Mouse (Mus musculus) myocyte (in vitro differentiated cells): Measurements from ENCODE around the gene Cd68. TPM values are rescaled to one million over a fixed set of nuclear protein-coding genes. Genes with fewer than 3 reads are reported as not detected.
A peak's percentile ranks its signal among the peaks of the same experiment; 100 is the strongest.

Experiments
- H3K27me3 ChIP-seq: one replicate; pipeline ENCODE4 v1.6.1; 2011; ENCODE audit not compliant: control insufficient read depth, insufficient read depth, insufficient read length
- H3K36me3 ChIP-seq: one replicate; pipeline ENCODE4 v1.6.1; 2011; ENCODE audit not compliant: control insufficient read depth, insufficient read depth
- H3K4me2 ChIP-seq: one replicate; pipeline ENCODE4 v1.6.1; 2011; ENCODE audit warnings: low read depth, control low read depth
- H3K4me3 ChIP-seq: one replicate; pipeline ENCODE4 v1.5.1; 2011; ENCODE audit warnings: mild to moderate bottlenecking, control low read depth, moderate library complexity
- H3K79me2 ChIP-seq: one replicate; pipeline ENCODE4 v1.6.1; 2011; ENCODE audit not compliant: control insufficient read depth, insufficient read depth
- H3ac ChIP-seq: one replicate; pipeline ENCODE4 v1.6.1; 2011; ENCODE audit not compliant: control insufficient read depth, insufficient read length
- CEBPB ChIP-seq: IDR thresholded peaks from 2 replicates; pipeline ENCODE4 v1.6.1; 2011; ENCODE audit warnings: mild to moderate bottlenecking, moderate library complexity; ENCODE audit not compliant: poor library complexity, insufficient read depth, severe bottlenecking
- E2F4 ChIP-seq: IDR thresholded peaks from one replicate; pipeline ENCODE4 v1.6.1; 2011; ENCODE audit warnings: mild to moderate bottlenecking, control low read depth, moderate library complexity; ENCODE audit not compliant: insufficient read depth
- MAX ChIP-seq: IDR thresholded peaks from one replicate; pipeline ENCODE4 v1.6.1; 2011; ENCODE audit warnings: low read depth, mild to moderate bottlenecking, control low read depth
- MYOD1 ChIP-seq, 3 experiments: IDR thresholded peaks; one replicate each; pipeline ENCODE4 v1.6.1; 2011; ENCODE audit warnings: control low read depth in 2 of 3, low read depth in 2 of 3, mild to moderate bottlenecking in 2 of 3, moderate library complexity in 1 of 3; ENCODE audit not compliant: insufficient read length in 2 of 3, control insufficient read depth in 1 of 3
- MYOG ChIP-seq, 3 experiments: IDR thresholded peaks; one replicate each; pipeline ENCODE4 v1.6.1; 2011; ENCODE audit warnings: control low read depth in 2 of 3, low read depth in 2 of 3, mild to moderate bottlenecking in 2 of 3; ENCODE audit not compliant: insufficient read length in 2 of 3, control insufficient read depth in 1 of 3, insufficient read depth in 1 of 3
- POLR2A ChIP-seq: IDR thresholded peaks from one replicate; pipeline ENCODE4 v1.6.1; 2011; ENCODE audit warnings: low read depth, mild to moderate bottlenecking, control low read depth, moderate library complexity; ENCODE audit not compliant: insufficient read length
- POLR2AphosphoS2 ChIP-seq: IDR thresholded peaks from one replicate; pipeline ENCODE4 v1.6.1; 2011; ENCODE audit warnings: low read depth, control low read depth; ENCODE audit not compliant: insufficient read length
- REST ChIP-seq: IDR thresholded peaks from one replicate; pipeline ENCODE4 v1.6.1; 2011; ENCODE audit warnings: mild to moderate bottlenecking, control low read depth, moderate library complexity; ENCODE audit not compliant: insufficient read depth, insufficient read length
- SRF ChIP-seq: IDR thresholded peaks from one replicate; pipeline ENCODE4 v1.6.1; 2011; ENCODE audit warnings: low read depth; ENCODE audit not compliant: control insufficient read depth, insufficient read length
- TCF12 ChIP-seq: IDR thresholded peaks from one replicate; pipeline ENCODE4 v1.6.1; 2011; ENCODE audit warnings: mild to moderate bottlenecking, control low read depth; ENCODE audit not compliant: poor library complexity, insufficient read depth, severe bottlenecking
- TCF3 ChIP-seq: IDR thresholded peaks from one replicate; pipeline ENCODE4 v1.6.1; 2011; ENCODE audit warnings: low read depth, control low read depth; ENCODE audit not compliant: insufficient read length
- USF1 ChIP-seq: IDR thresholded peaks from one replicate; pipeline ENCODE4 v1.6.1; 2011; ENCODE audit warnings: low read depth, mild to moderate bottlenecking, control low read depth, moderate library complexity
- polyA plus RNA-seq: library from polyadenylated mRNA; unstranded; fragments of >200 nt; fragmentation: generic; extraction: Trizol; gene quantifications from one replicate; pipeline ENCODE4 v1.2.1, GENCODE M21; 2012; ENCODE audit warnings: missing spikeins

The Cd68 gene
- polyA plus RNA-seq, 1 experiment, result 0.96 TPM

GRCm38 (mm10) chr11:69662967-69663671 is 2.8 kb downstream of the Cd68 start:
- Histone ChIP-seq H3K36me3 (peaks cover 24% of the 10 kb centered on the region), H3K79me2 (peaks cover 23% of the 10 kb centered on the region), H3K4me2 (peak overlapping the region; percentile 92), H3K27me3 (no peaks in the 10 kb centered on the region), H3K4me3 (peak overlapping the region; percentile 63), H3ac (peak overlapping the region; percentile 29)
- no peak for TF ChIP-seq CEBPB
- TF ChIP-seq USF1, result no peak
- no peak for TF ChIP-seq POLR2A
- TF ChIP-seq E2F4, result no peak
- no peak for TF ChIP-seq TCF12
- no peak for TF ChIP-seq MAX
- TF ChIP-seq REST, result no peak
- TF ChIP-seq SRF, result no peak
- no peak for TF ChIP-seq TCF3
- TF ChIP-seq MYOG (IDR thresholded peaks at IDR 0.05; ENCODE audit: control insufficient read depth in 1 of 3, insufficient read depth in 1 of 3, insufficient read length in 2 of 3, low read depth in 2 of 3), result no peak
- no peak for TF ChIP-seq POLR2AphosphoS2
- no peak for TF ChIP-seq MYOD1 (IDR thresholded peaks at IDR 0.05; ENCODE audit: control insufficient read depth in 1 of 3, insufficient read length in 2 of 3, low read depth in 2 of 3)

- peak within 1 kb of the TSS; percentile 63 for H3K4me3 ChIP-seq
- H3K36me3 ChIP-seq, result peaks cover 17% of the 10 kb centered on the region
- peak within 1 kb of the TSS; percentile 29 for H3ac ChIP-seq
- H3K4me2 ChIP-seq, result peak within 1 kb of the TSS; percentile 92
- no peaks in the 10 kb centered on the region for H3K27me3 ChIP-seq
- no peak for TF ChIP-seq MYOG (IDR thresholded peaks at IDR 0.05; ENCODE audit: control insufficient read depth in 1 of 3, insufficient read depth in 1 of 3, insufficient read length in 2 of 3, low read depth in 2 of 3)
- peak; percentile 100 for TF ChIP-seq SRF
- TF ChIP-seq POLR2A, result peak; percentile 90
- TF ChIP-seq POLR2AphosphoS2, result peak; percentile 91
- peak; percentile 85 for TF ChIP-seq E2F4
- no peak for TF ChIP-seq MYOD1 (IDR thresholded peaks at IDR 0.05; ENCODE audit: control insufficient read depth in 1 of 3, insufficient read length in 2 of 3, low read depth in 2 of 3)
- no peak for TF ChIP-seq USF1
- no peak for TF ChIP-seq TCF12
- H3K79me2 ChIP-seq, result peaks cover 23% of the 10 kb centered on the region
Observed at GRCm38 (mm10) chr11:69662213-69662966, 3.6 kb downstream of the Cd68 start, which contains the start of gene Mpdu1. TSS of gene Mpdu1 (minus strand) at chr11:69662642.

- H3K79me2 ChIP-seq, result peaks cover 23% of the 10 kb centered on the region
- H3ac ChIP-seq, result no peak overlapping the region
- peak overlapping the region; percentile 76 for H3K4me2 ChIP-seq
- peak overlapping the region; percentile 63 for H3K4me3 ChIP-seq
- H3K36me3 ChIP-seq, result peaks cover 11% of the 10 kb centered on the region
- H3K27me3 ChIP-seq, result no peaks in the 10 kb centered on the region
- no peak for TF ChIP-seq REST
- no peak for TF ChIP-seq TCF3
- no peak for TF ChIP-seq TCF12
- TF ChIP-seq SRF, result no peak
- no peak for TF ChIP-seq MYOD1 (IDR thresholded peaks at IDR 0.05; ENCODE audit: control insufficient read depth in 1 of 3, insufficient read length in 2 of 3, low read depth in 2 of 3)
- no peak for TF ChIP-seq USF1
- TF ChIP-seq MAX, result no peak
- no peak for TF ChIP-seq MYOG (IDR thresholded peaks at IDR 0.05; ENCODE audit: control insufficient read depth in 1 of 3, insufficient read depth in 1 of 3, insufficient read length in 2 of 3, low read depth in 2 of 3)
- TF ChIP-seq POLR2A, result no peak
- TF ChIP-seq POLR2AphosphoS2, result no peak
- no peak for TF ChIP-seq E2F4
- no peak for TF ChIP-seq CEBPB
Observed at GRCm38 (mm10) chr11:69661221-69661881, 4.6 kb downstream of the Cd68 start.

GRCm38 (mm10) chr11:69657462-69657881 is 8.5 kb downstream of the Cd68 start:
- H3K27me3 ChIP-seq, result no peaks in the 10 kb centered on the region
- H3K79me2 ChIP-seq, result peaks cover 23% of the 10 kb centered on the region
- no peak overlapping the region for H3K4me3 ChIP-seq
- H3K4me2 ChIP-seq, result no peak overlapping the region
- H3K36me3 ChIP-seq, result no peaks in the 10 kb centered on the region
- no peak overlapping the region for H3ac ChIP-seq
- no peak for TF ChIP-seq TCF3
- TF ChIP-seq POLR2A, result peak; percentile 2
